Mouse (Mus musculus) kidney, embryonic 15.5 days (tissue): ENCODE data around the gene Espnl. TPM values are rescaled to one million over a fixed set of nuclear protein-coding genes. Genes with fewer than 3 reads are reported as not detected.

Experiments
- ATAC-seq: fragments of 200-750 bp; cut with Nextera tagmentation; replicated peaks from 2 replicates; pipeline ENCODE4 v1.8.0; 2017; ENCODE audit warnings: moderate TSS enrichment; ENCODE audit not compliant: low FRiP score
- H3K27ac ChIP-seq: fragments of 300-500 bp; sonication (generic); 2 replicates; pipeline ENCODE4 v1.5.1; 2015; ENCODE audit warnings: mild to moderate bottlenecking, inconsistent platforms
- H3K27me3 ChIP-seq: fragments of 300-500 bp; sonication (generic); 2 replicates; pipeline ENCODE4 v1.6.1; 2015; ENCODE audit warnings: inconsistent platforms
- H3K36me3 ChIP-seq: fragments of 300-500 bp; sonication (generic); 2 replicates; pipeline ENCODE4 v1.6.1; 2015; ENCODE audit warnings: inconsistent platforms
- H3K4me1 ChIP-seq: fragments of 300-500 bp; sonication (generic); 2 replicates; pipeline ENCODE4 v1.6.1; 2015; ENCODE audit warnings: inconsistent platforms
- H3K4me2 ChIP-seq: fragments of 300-500 bp; sonication (generic); 2 replicates; pipeline ENCODE4 v1.6.1; 2015; ENCODE audit warnings: moderate library complexity, mild to moderate bottlenecking, inconsistent platforms
- H3K4me3 ChIP-seq: fragments of 300-500 bp; sonication (generic); replicated peaks from 2 replicates; pipeline ENCODE4 v1.5.1; 2015; ENCODE audit warnings: mild to moderate bottlenecking, inconsistent platforms
- H3K9ac ChIP-seq: fragments of 300-500 bp; sonication (generic); 2 replicates; pipeline ENCODE4 v1.6.1; 2015; ENCODE audit warnings: mild to moderate bottlenecking, inconsistent platforms
- H3K9me3 ChIP-seq: fragments of 300-500 bp; sonication (generic); replicated peaks from 2 replicates; pipeline ENCODE4 v1.6.1; 2016; ENCODE audit warnings: inconsistent platforms
- WGBS: fragments of 180-500 bp; shearing (Covaris S2); methylation state at CpG from one replicate; pipeline ENCODE4 v1.1.7; 2015; ENCODE audit warnings: mixed read lengths; 5-methylcytosine and 5-hydroxymethylcytosine counted together
- polyA plus RNA-seq: library from polyadenylated mRNA; unstranded; fragments of >200 nt; fragmentation: Nextera tagmentation; extraction: Ambion mirVana; gene quantifications from 2 replicates; pipeline ENCODE4 v1.2.1, GENCODE M21; 2015

The Espnl gene
- polyA plus RNA-seq, 1 experiment from 2014 or later: 0.06 TPM

DNA sequence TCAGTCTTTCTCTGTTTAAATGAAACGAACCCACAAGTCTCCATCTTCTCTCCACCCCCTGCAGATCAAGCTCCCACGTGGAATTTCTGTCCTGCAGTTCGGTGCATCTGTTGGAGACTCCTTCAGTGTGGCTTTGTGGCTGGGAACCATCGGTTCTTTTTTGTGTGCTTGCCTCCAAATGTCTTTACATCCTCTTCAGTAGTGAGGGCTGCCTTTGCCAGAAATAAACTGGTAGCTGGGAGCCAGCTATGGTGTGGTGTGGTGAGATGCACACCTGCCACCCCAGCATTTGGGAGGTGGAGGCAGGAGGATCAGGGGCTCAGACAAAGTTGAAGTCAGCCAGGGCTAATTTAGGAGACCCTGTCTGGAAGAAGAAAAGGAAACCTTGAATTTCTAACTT lies 10.2 kb downstream of the Espnl start:
- no peak overlapping the region for H3K4me3 ChIP-seq
- H3K4me1 ChIP-seq: 0 out of 2 replicates have a peak, but pooled peaks cover 4% of the 10 kb centered on the region
- no peaks in the 10 kb centered on the region for H3K9me3 ChIP-seq
- no peaks in the 10 kb centered on the region for H3K36me3 ChIP-seq
- H3K9ac ChIP-seq: no peak overlapping the region
- no peaks in the 10 kb centered on the region for H3K27me3 ChIP-seq
- no peak overlapping the region for H3K4me2 ChIP-seq
- ATAC-seq: no peak
- 56% methylated on average over 4 of the region's 4 CpGs for WGBS
- no peak overlapping the region for H3K27ac ChIP-seq

DNA sequence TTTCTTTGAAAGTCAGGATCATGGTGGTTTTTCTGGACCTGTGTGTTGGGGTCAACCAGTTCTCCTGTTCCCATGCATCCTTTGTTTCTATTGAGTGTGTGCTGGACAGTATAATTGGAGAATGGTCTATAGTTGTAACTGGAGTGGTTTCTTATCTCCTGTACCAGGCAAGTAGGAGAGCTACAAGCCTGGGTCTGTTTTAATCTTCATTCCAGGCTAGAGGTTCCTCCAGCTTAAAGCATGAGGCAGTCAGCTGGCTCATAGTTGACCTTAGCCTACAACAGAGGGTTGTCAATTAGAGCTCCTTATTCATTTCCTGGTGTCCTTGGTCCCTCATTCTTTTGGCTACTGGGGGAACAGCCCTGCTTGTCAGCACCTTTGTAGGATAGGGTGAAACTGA lies 11.7 kb downstream of the Espnl start:
- Histone ChIP-seq H3K4me1 (0 out of 2 replicates have a peak, but pooled peaks cover 1% of the 10 kb centered on the region), H3K27me3 (peaks cover 3% of the 10 kb centered on the region; the same call in 1 of the 2 replicates), H3K27ac (no peak overlapping the region), H3K9me3 (no peaks in the 10 kb centered on the region), H3K4me3 (no peak overlapping the region), H3K4me2 (no peak overlapping the region), H3K36me3 (no peaks in the 10 kb centered on the region), H3K9ac (no peak overlapping the region)
- ATAC-seq: no peak

DNA sequence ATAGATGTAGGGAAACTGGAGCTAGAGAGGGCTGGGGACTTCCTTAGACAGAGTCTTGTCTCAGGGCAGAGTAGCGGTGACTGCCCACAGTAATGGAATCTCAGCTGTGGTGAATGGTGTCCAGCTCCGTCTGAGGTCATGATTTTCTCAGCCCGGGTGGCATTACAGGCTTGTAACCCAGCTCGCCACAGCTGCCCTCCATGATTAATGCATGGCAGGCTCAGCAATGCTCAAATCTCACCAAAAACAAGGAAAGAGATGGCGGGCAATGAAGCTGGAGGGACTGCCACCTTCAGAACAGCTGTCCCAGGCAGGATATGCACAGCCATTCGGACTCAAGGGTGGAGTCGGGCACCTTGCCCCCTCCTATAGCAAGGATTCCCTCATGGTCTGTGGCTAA lies 15.5 kb downstream of the Espnl start:
- Histone ChIP-seq H3K27ac (no peak overlapping the region), H3K9me3 (no peaks in the 10 kb centered on the region), H3K36me3 (no peaks in the 10 kb centered on the region), H3K4me3 (no peak overlapping the region), H3K4me1 (0 out of 2 replicates have a peak, but pooled peaks cover under 1% of the 10 kb centered on the region), H3K9ac (no peak overlapping the region), H3K4me2 (no peak overlapping the region), H3K27me3 (peaks cover 16% of the 10 kb centered on the region)
- WGBS: 85% methylated on average over 7 of the region's 7 CpGs
- ATAC-seq: no peak

DNA sequence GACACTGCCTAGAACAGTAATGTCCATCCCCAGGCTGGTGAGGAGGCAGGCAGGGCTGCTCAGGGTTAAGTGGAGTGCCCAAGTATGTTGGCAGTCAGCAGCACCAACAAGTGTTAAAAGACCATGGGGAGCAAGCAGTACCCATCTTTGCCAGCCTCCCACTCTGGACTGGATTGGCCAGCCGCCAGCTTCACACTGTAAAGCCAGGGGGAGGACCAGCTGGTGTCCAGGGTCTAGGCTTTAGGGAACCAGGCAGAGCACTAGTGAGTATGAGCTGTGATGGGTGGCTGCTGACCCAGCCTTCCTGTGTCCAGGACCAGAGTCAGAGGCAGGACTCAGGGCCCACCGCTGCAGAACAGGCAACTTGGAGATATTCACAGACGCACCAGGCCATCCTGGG lies 22.1 kb downstream of the Espnl start:
- peaks cover 57% of the 10 kb centered on the region for H3K27me3 ChIP-seq
- no peak overlapping the region for H3K27ac ChIP-seq
- H3K4me3 ChIP-seq: no peak overlapping the region
- H3K36me3 ChIP-seq: no peaks in the 10 kb centered on the region
- H3K9me3 ChIP-seq: no peaks in the 10 kb centered on the region
- peaks cover 21% of the 10 kb centered on the region for H3K4me1 ChIP-seq
- H3K9ac ChIP-seq: no peak overlapping the region
- no peak overlapping the region for H3K4me2 ChIP-seq
- ATAC-seq: no peak
- 77% methylated on average over 3 of the region's 3 CpGs for WGBS

DNA sequence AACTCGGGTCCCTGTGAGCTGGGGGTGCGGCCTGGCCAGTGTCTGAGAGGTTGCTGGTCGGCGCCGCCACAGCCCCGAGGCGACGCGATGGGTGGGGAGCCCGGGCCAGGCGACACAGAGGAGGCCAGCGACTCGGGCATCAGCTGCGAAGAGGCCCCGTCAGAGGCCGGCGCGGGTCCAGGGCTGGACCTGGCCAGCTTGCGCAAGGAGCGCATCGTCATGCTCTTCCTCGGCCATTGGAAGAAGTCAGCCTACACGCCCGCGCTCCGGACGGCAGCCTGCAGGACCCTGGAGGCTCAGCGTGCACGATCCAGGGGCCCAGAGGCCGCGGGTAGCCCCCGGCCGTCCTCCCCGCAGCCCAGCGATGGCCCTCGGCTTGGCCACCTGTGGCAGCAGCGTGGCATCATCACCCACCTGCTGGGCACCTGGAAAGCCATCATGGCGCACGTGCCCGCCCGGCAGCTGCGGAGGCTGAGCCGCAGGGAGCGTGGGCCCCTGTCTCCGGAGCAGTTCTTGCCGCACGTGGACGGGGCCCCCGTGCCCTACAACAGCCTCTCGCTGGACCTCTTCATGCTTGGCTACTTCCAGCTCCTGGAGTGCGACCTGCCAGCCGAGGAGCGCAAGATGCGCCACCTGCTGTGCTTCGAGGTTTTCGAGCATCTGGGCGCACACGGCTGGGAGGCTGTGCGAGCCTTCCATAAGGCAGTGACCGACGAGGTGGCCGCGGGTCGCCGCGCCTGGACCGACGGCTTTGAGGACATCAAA lies 23.2 kb downstream of the Espnl start:
- Histone ChIP-seq H3K36me3 (no peaks in the 10 kb centered on the region), H3K27ac (no peak overlapping the region), H3K27me3 (peaks cover 57% of the 10 kb centered on the region), H3K4me3 (peak overlapping the region; percentile 34), H3K9me3 (no peaks in the 10 kb centered on the region), H3K4me2 (peak overlapping the region; percentile 66), H3K9ac (no peak overlapping the region), H3K4me1 (peaks cover 21% of the 10 kb centered on the region)
- 2% methylated on average over 68 of the region's 68 CpGs for WGBS
- peak; percentile 66 for ATAC-seq

DNA sequence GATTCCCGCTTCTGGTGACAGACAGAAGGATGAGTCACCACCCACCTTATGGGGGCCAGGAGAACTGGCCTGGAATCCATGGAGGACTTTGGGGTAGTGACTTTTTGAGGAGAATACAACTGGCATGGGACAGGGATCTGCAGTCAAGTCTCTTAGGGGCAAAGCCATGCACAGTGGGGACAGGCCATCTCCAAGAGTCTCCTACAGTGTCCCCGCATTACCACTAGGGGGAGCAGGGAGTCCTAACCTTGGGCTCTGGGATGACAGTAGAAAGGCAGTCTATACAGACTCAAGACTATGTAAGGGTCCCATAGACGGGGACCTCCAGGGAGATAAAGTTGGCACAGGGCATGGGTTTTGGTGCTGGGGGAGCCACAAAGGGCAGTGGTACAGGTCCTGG lies 25.0 kb downstream of the Espnl start:
- H3K4me1 ChIP-seq: peaks cover 21% of the 10 kb centered on the region
- no peak overlapping the region for H3K4me3 ChIP-seq
- no peaks in the 10 kb centered on the region for H3K36me3 ChIP-seq
- H3K27me3 ChIP-seq: peaks cover 49% of the 10 kb centered on the region
- H3K9ac ChIP-seq: no peak overlapping the region
- H3K9me3 ChIP-seq: no peaks in the 10 kb centered on the region
- ATAC-seq: peak; percentile 52; the same call in 1 of the 2 replicates
- H3K4me2 ChIP-seq: no peak overlapping the region
- WGBS: 37% methylated on average over 3 of the region's 3 CpGs
- no peak overlapping the region for H3K27ac ChIP-seq

DNA sequence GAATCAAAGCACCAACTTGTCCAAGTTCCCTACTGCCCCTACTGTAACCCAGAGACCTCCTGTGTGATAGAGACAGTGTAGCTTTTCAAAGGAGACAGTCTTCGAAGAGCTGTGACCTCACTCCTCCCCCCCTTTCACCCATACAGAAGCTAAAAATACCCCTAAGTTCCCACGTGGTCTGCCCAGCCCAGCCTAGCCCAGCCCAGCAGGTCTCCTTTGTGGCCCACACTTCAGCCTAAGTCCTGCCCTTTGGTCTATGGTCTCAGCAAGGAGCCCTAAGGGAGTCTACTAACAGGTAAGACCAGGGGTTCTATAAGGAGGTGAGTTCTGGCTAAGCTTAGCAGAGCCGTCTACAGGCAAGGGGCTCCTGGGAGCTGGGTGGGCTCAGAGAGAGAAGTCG lies 29.0 kb downstream of the Espnl start, which contains the start of gene Klhl30:
Klhl30 (plus strand) TSS at position 176 of the 400 bp plus-strand sequence.
- H3K4me1 ChIP-seq: no peaks in the 10 kb centered on the region
- no peak for ATAC-seq
- no peaks in the 10 kb centered on the region for H3K9me3 ChIP-seq
- no peaks in the 10 kb centered on the region for H3K36me3 ChIP-seq
- peaks cover 10% of the 10 kb centered on the region for H3K27me3 ChIP-seq
- H3K27ac ChIP-seq: no peak within 1 kb of the TSS
- H3K9ac ChIP-seq: no peak within 1 kb of the TSS
- H3K4me2 ChIP-seq: no peak within 1 kb of the TSS
- no peak within 1 kb of the TSS for H3K4me3 ChIP-seq
- WGBS: 57% methylated on average over 4 of the region's 4 CpGs

DNA sequence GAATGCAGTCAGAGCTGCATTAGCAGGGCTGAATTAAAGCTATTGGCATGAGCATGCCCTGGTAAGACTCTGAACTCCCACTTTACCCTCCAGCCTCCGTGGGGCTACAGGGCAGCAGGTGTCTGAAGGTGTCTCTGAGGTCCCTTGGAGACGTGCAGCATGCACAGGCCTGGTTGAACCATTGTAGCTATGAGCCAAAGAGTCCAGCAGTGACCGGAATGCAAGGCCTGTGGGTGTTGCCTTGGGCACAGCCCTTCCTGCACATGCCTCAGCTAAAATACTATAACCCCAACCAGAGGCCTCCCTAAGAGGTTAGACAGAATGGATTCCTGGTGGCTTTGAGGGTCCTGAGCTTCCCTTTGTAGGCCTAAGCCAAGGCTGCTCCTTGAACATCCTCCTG lies 29.4 kb downstream of the Espnl start:
- no peak overlapping the region for H3K9ac ChIP-seq
- H3K4me2 ChIP-seq: no peak overlapping the region
- WGBS: 71% methylated on average over 3 of the region's 3 CpGs
- no peak overlapping the region for H3K4me3 ChIP-seq
- no peaks in the 10 kb centered on the region for H3K36me3 ChIP-seq
- no peak overlapping the region for H3K27ac ChIP-seq
- H3K4me1 ChIP-seq: no peaks in the 10 kb centered on the region
- peaks cover 6% of the 10 kb centered on the region for H3K27me3 ChIP-seq
- no peaks in the 10 kb centered on the region for H3K9me3 ChIP-seq
- ATAC-seq: no peak

DNA sequence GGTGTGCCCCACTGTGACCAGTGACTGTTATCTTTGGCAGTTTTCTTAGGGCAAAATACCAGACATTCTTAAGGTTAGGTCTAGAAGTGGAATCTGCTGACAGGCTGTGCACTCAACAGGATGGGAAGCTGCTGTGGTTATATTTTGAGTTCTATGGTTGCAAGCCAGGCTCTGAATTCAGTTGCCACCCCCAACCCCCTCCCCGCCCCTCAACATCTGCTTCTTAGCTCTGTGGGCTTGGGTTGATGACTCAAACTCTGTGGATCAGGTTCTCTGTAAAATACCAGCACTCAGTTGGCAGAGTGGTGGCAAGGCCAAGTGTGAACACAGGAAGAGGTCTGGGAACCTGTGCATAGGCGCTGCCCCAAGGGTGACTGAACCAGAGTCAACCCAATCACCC lies 30.4 kb downstream of the Espnl start:
- ATAC-seq: no peak
- Histone ChIP-seq H3K36me3 (no peaks in the 10 kb centered on the region), H3K4me3 (no peak overlapping the region), H3K4me1 (no peaks in the 10 kb centered on the region), H3K4me2 (no peak overlapping the region), H3K27ac (no peak overlapping the region), H3K9me3 (no peaks in the 10 kb centered on the region), H3K27me3 (no peaks in the 10 kb centered on the region), H3K9ac (no peak overlapping the region)
- 82% methylated on average over 2 of the region's 2 CpGs for WGBS

DNA sequence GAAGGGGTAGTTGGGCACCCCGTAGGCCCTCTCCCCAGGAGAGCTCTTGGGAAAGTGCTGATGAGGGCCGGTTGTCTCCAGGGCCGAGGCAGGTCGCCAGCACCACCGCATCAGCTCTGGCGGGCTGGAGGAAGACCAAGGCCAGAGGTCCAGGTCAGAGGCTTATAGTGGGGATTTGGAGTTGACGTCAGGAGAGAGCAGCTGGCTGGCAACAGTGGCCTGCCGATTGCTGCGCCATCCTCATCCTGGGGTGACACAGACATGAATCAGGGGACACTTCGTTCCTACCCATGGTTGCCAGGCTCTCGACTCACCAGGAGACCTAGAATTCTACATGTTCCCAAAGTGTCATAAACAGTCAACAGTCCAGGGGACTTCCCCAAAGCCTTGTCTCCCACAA lies 34.2 kb downstream of the Espnl start:
- H3K36me3 ChIP-seq: no peaks in the 10 kb centered on the region
- H3K4me1 ChIP-seq: no peaks in the 10 kb centered on the region
- no peak overlapping the region for H3K27ac ChIP-seq
- no peak overlapping the region for H3K9ac ChIP-seq
- no peak overlapping the region for H3K4me3 ChIP-seq
- no peaks in the 10 kb centered on the region for H3K27me3 ChIP-seq
- no peaks in the 10 kb centered on the region for H3K9me3 ChIP-seq
- ATAC-seq: no peak
- WGBS: 83% methylated on average over 11 of the region's 11 CpGs
- no peak overlapping the region for H3K4me2 ChIP-seq

DNA sequence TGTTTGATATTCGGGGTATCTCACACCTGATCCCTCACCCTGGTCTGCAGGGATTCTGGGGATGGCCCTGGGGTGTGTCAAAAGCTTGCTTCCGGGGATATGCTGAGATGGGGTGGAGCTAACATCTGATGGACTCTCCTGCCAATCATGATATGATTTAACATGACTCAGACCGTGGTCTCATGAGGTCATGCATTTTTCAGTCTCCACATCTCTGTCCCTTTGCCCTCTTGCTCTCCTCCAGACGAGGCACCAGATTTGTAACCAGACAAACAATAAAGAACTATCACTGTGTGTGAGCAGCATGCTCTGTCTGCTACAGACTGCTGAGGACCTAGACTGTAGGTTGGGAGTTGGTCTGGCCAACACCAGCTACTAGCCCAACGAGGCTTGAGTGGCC lies 40.2 kb downstream of the Espnl start:
- ATAC-seq: no peak
- Histone ChIP-seq H3K9me3 (peaks cover 6% of the 10 kb centered on the region; the same call in 1 of the 2 replicates), H3K4me1 (peaks cover 16% of the 10 kb centered on the region), H3K27ac (no peak overlapping the region), H3K4me2 (no peak overlapping the region), H3K36me3 (no peaks in the 10 kb centered on the region), H3K4me3 (no peak overlapping the region), H3K9ac (no peak overlapping the region), H3K27me3 (no peaks in the 10 kb centered on the region)
- WGBS: 81% methylated on average over 5 of the region's 5 CpGs

DNA sequence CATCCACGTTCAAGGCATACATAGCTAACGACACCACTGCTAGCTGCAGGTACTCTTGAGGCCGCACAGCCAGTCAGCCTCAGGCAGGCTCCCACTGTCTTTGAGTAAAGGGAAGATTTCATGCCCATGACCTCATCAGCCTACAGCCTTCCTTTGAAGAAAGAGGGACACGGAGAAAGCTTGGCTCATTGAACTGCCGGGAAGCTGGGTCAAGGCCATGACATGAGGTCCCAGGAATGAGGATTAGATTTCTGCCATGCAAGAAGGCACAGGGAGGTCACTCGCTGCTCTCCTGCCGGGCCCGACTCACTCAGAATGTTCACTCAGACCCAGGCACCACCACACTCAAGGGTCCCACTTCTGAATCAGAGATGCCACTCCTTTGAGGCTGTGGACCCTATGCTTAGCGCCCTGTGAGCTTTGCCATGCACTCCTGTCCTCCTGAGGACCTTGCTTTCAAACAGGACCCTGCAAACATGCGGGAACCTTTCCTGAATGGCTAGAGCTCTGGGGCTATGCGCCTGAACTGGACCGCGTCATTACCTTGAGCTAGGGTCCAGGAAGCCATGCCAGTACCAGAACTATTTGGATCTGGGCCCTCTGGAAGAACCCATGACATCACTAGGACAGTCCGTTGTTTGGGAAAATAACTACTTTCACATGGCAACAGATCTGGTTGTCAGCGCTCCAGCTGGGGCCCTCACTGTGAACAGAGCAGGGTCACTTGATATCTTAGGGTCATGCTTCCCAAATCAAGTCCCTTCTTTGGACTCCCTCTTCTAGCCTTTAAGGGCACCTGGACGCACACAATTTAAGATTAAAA lies 43.2 kb downstream of the Espnl start:
- WGBS: 76% methylated on average over 16 of the region's 16 CpGs
- Histone ChIP-seq H3K27me3 (no peaks in the 10 kb centered on the region), H3K4me1 (peaks cover 18% of the 10 kb centered on the region), H3K9ac (no peak overlapping the region), H3K36me3 (peaks cover 6% of the 10 kb centered on the region; the same call in 1 of the 2 replicates), H3K4me2 (no peak overlapping the region), H3K27ac (no peak overlapping the region), H3K9me3 (peaks cover 6% of the 10 kb centered on the region; the same call in 1 of the 2 replicates), H3K4me3 (no peak overlapping the region)
- ATAC-seq: no peak
